In the genomic region with DNA sequence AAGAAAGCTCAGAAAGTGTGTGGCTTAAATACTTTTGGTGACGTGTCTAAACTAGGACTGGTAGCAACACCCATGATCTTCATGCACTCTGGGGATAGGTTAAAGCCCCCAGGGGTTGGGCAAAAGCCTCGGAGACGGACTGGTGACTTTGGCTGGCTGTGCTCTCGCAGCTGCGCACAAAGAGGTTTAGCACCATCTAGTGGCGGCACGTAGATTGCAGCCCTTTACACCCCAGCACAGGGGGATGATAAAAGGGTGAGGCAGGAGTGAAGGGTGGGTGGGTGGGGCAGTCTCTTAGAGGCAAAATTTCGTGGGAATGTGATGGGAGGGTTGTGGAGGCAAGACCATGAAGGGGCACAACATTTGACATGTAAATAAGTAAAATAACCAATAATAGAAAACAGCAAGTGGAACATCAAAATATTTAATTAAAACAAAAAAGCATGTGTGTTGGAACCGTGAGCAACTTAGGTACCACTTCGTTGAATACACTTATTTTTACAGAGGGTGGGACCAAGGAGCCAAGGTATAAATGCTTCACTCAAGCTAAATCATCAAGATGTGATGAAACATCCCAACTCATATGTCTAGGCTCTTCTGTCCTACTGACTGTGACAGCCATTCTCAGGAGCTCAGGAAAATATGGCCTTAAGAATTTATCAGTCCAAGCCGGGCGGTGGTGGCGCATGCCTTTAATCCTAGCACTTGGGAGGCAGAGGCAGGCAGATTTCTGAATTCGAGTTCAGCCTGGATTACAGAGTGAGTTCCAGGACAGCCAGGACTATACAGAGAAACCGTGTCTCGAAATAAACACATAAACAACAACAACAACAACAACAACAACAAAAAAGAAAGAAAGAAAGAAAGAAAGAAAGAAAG, we compare ENCODE assay signal across 9 mouse cellular contexts. TPM values are rescaled to one million over a fixed set of nuclear protein-coding genes. Genes with fewer than 3 reads are reported as not detected.
DNase-seq lines count a peak whose midpoint lies in the region.
"Had no signal": no experiment of that assay in that cellular context is flagged by ENCODE, and none has a peak within 500 bp of the region (broad histone marks: within the 10 kb centered on the region; RNA-seq: fewer than 3 reads in every experiment).

No protein-coding gene starts in this region.

- DNase-seq in ZHBTc4 (ENCODE audit: low read depth, low spot score), result peak; percentile 54
- peak; percentile 74 for DNase-seq in embryo, embryonic 10.5 days (ENCODE audit: low spot score)
- DNase-seq in gastrocnemius, postnatal 36 days, result peak; percentile 37 to 68
- DNase-seq in induced T-regulatory cell, adult 2 months (ENCODE audit: low read depth), result peak; percentile 69
- DNase-seq in left cerebral cortex, adult 11 months (ENCODE audit: low spot score), result peak; percentile 29
- peak; percentile 82 for DNase-seq in lung, postnatal 10 days
- peak; percentile 63 for DNase-seq in right cerebral cortex, adult 18-20 months
- peak; percentile 70 to 75 for DNase-seq in thymus, postnatal 36 days

- intact Hi-C loops in gastrocnemius, postnatal 36 days (cut with DNase I), result loop anchor here (5.0 kb wide), 1 partner anchor 127 kb away; no protein-coding TSS in a partner anchor

RNA-seq across cellular contexts. Expression of a gene that starts 5.6 kb away (rescaled TPM):
- not detected for total RNA-seq in gastrocnemius, postnatal 36 days (2021)
- total RNA-seq: layer of hippocampus, adult 8-10 months had no signal

RNA-seq across cellular contexts. Expression of a gene that starts 5.6 kb away (rescaled TPM):
- total RNA-seq in gastrocnemius, postnatal 36 days (2021), result not detected
- total RNA-seq: layer of hippocampus, adult 8-10 months had no signal

RNA-seq across cellular contexts. Expression of a gene that starts 14.9 kb away (rescaled TPM):
- 1 to 10 TPM in 1 of 2 experiments, under 1 TPM in 1; 0.71 to 1.1 TPM for total RNA-seq in gastrocnemius, postnatal 36 days (2021)

Comparison
In these comparisons a context has a peak if more than half of its experiments do, and no peak if none do; other contexts are left out.
1. Peak in every context shown above with its lines: DNase-seq.
2. DNase-seq: peak in every context shown above with its lines; median percentile 82 in lung, postnatal 10 days; 74 in embryo, embryonic 10.5 days; 72 in thymus, postnatal 36 days; 69 in induced T-regulatory cell, adult 2 months; 63 in right cerebral cortex, adult 18-20 months; 54 in ZHBTc4; 52 in gastrocnemius, postnatal 36 days; 29 in left cerebral cortex, adult 11 months.